ENCODE assay signal across 7 mouse cellular contexts in genomic region chr2:74300885-74301451, GRCm38 (mm10).
DNase-seq lines count a peak whose midpoint lies in the region; ATAC-seq lines count a peak whose summit lies in the region.

No protein-coding gene starts in this region.

- intact Hi-C loops in gastrocnemius, postnatal 36 days (cut with DNase I), result loop anchor here (2.0 to 5.0 kb wide), 2 partner anchors 201 to 358 kb away; partner anchors contain the start of gene Evx2

- WGBS in liver, embryonic 11.5 days, result 29% methylated on average over 9 of the region's 9 CpGs
- WGBS in forebrain, embryonic 10.5 days, result 21% methylated on average over 9 of the region's 9 CpGs
- WGBS in limb, embryonic 12.5 days, result 10% methylated on average over 9 of the region's 9 CpGs
- 28% methylated on average over 9 of the region's 9 CpGs for WGBS in stomach, embryonic 15.5 days

- H3K27me3 ChIP-seq in liver, embryonic 11.5 days (replicated peaks; ENCODE audit: control insufficient read depth, insufficient read depth, low read length), result no peaks in the 10 kb centered on the region
- peaks cover 29% of the 10 kb centered on the region for H3K27me3 ChIP-seq in forebrain, embryonic 10.5 days (ENCODE audit: poor library complexity, severe bottlenecking)
- peaks cover 14% of the 10 kb centered on the region; the same call in 1 of the 2 replicates for H3K27me3 ChIP-seq in limb, embryonic 12.5 days
- no peaks in the 10 kb centered on the region for H3K27me3 ChIP-seq in stomach, embryonic 15.5 days (replicated peaks)

- DNase-seq in liver, embryonic 11.5 days (ENCODE audit: low spot score), result no peak
- DNase-seq in liver, result no peak
- no peak for DNase-seq in forebrain, embryonic 10.5 days (ENCODE audit: extremely low spot score, low spot score)
- DNase-seq in gastrocnemius, postnatal 36 days, result no peak
- DNase-seq in right cerebral cortex, postnatal 10 days (ENCODE audit: low spot score in 2 of 2), result no peak

- no peak for ATAC-seq in liver, embryonic 11.5 days (replicated peaks; ENCODE audit: low FRiP score)
- no peak for ATAC-seq in limb, embryonic 12.5 days (ENCODE audit: insufficient number of reproducible peaks, insufficient read depth, low FRiP score, low TSS enrichment, low read depth)
- no peak; the same call in 1 of the 2 replicates for ATAC-seq in stomach, embryonic 15.5 days (ENCODE audit: insufficient read depth, low FRiP score, low read depth)

- no peak overlapping the region for H3K4me3 ChIP-seq in liver, embryonic 11.5 days (ENCODE audit: low read depth, low read length)
- H3K4me3 ChIP-seq in forebrain, embryonic 10.5 days, result peak overlapping the region; percentile 42
- H3K4me3 ChIP-seq in limb, embryonic 12.5 days (replicated peaks), result peak overlapping the region; percentile 30; the same call in 1 of the 2 replicates
- H3K4me3 ChIP-seq in stomach, embryonic 15.5 days (replicated peaks), result peak overlapping the region; percentile 31; the same call in 1 of the 2 replicates

- no peak overlapping the region for H3K27ac ChIP-seq in liver, embryonic 11.5 days (ENCODE audit: low read depth, low read length)
- H3K27ac ChIP-seq in forebrain, embryonic 10.5 days, result no peak overlapping the region
- H3K27ac ChIP-seq in limb, embryonic 12.5 days, result no peak overlapping the region
- H3K27ac ChIP-seq in stomach, embryonic 15.5 days, result no peak overlapping the region

- H3K4me1 ChIP-seq in liver, embryonic 11.5 days (replicated peaks; ENCODE audit: control insufficient read depth, insufficient read depth, low read length), result no peaks in the 10 kb centered on the region
- H3K4me1 ChIP-seq in forebrain, embryonic 10.5 days, result peaks cover 5% of the 10 kb centered on the region; the same call in 1 of the 2 replicates
- peaks cover 22% of the 10 kb centered on the region for H3K4me1 ChIP-seq in limb, embryonic 12.5 days (replicated peaks)
- no peaks in the 10 kb centered on the region for H3K4me1 ChIP-seq in stomach, embryonic 15.5 days

- H3K4me2 ChIP-seq in liver, embryonic 11.5 days, result peak overlapping the region; percentile 58
- peak overlapping the region; percentile 58 for H3K4me2 ChIP-seq in limb, embryonic 12.5 days
- peak overlapping the region; percentile 54 for H3K4me2 ChIP-seq in stomach, embryonic 15.5 days

- no peaks in the 10 kb centered on the region for H3K9me3 ChIP-seq in liver, embryonic 11.5 days (ENCODE audit: control insufficient read depth, low read length)
- H3K9me3 ChIP-seq in forebrain, embryonic 10.5 days, result no peaks in the 10 kb centered on the region
- H3K9me3 ChIP-seq in limb, embryonic 12.5 days, result no peaks in the 10 kb centered on the region
- H3K9me3 ChIP-seq in stomach, embryonic 15.5 days, result no peaks in the 10 kb centered on the region

- H3K36me3 ChIP-seq in liver, embryonic 11.5 days (ENCODE audit: control insufficient read depth, insufficient read depth, low read length), result no peaks in the 10 kb centered on the region
- H3K36me3 ChIP-seq in forebrain, embryonic 10.5 days (replicated peaks), result no peaks in the 10 kb centered on the region
- no peaks in the 10 kb centered on the region for H3K36me3 ChIP-seq in limb, embryonic 12.5 days
- no peaks in the 10 kb centered on the region for H3K36me3 ChIP-seq in stomach, embryonic 15.5 days

- H3K9ac ChIP-seq in liver, embryonic 11.5 days (ENCODE audit: low read depth, low read length), result no peak overlapping the region
- H3K9ac ChIP-seq in limb, embryonic 12.5 days (replicated peaks), result no peak overlapping the region
- no peak overlapping the region for H3K9ac ChIP-seq in stomach, embryonic 15.5 days
